Mouse (Mus musculus): Measurements from ENCODE around the gene Klre1.
A peak's percentile ranks its signal among the peaks of the same experiment; 100 is the strongest.

Gene Klre1

GRCm38 (mm10) chr6:129577605-129578004 lies at the start of gene Klre1:
Gene Klre1, plus strand, starts transcription at chr6:129577905.
- DNase-seq (ENCODE audit: low spot score) = no peak

DNA sequence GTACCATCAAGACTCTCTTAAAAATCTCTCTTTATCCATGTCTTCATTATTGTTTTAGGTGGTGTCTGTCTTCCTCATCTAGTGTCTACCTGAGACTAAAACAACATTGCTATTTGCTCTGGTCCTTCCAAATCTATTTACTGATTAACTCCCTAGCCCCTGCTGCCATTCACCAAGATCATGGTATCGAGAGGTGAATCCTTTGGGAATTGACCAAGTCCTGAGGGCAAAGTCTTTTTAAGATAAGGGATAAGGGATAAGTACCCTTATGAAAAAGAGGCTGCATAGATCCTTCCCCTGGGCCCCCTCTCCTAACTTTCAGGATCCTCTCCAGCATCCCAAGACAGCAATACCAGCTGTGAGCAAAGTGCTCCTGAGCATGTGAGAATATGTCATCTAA lies 48.1 kb upstream of the Klre1 start:
- DNase-seq (ENCODE audit: low spot score) = no peak

DNA sequence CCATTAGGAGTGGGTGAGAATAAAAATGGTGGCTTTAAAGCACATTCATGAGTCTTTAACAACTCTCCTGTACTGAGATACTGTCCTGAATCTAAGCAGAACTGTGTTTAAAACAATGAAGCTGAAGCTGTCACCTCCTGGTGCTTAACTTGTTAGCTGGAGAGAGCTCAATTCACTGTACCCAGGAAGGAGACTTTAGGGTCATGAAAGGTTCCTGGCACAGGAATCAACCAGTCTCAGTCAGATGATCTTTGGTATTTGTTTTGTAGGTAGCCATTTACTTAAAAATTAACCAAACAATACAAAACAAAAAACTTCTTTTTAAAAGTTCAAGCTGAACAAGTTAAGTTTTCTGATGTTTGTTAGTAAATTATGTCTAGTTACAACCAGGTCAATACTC lies 47.4 kb upstream of the Klre1 start:
- DNase-seq (ENCODE audit: low spot score) = no peak

GRCm38 (mm10) chr6:129532556-129532941 lies 45.2 kb upstream of the Klre1 start:
- DNase-seq (ENCODE audit: low spot score) = no peak

DNA sequence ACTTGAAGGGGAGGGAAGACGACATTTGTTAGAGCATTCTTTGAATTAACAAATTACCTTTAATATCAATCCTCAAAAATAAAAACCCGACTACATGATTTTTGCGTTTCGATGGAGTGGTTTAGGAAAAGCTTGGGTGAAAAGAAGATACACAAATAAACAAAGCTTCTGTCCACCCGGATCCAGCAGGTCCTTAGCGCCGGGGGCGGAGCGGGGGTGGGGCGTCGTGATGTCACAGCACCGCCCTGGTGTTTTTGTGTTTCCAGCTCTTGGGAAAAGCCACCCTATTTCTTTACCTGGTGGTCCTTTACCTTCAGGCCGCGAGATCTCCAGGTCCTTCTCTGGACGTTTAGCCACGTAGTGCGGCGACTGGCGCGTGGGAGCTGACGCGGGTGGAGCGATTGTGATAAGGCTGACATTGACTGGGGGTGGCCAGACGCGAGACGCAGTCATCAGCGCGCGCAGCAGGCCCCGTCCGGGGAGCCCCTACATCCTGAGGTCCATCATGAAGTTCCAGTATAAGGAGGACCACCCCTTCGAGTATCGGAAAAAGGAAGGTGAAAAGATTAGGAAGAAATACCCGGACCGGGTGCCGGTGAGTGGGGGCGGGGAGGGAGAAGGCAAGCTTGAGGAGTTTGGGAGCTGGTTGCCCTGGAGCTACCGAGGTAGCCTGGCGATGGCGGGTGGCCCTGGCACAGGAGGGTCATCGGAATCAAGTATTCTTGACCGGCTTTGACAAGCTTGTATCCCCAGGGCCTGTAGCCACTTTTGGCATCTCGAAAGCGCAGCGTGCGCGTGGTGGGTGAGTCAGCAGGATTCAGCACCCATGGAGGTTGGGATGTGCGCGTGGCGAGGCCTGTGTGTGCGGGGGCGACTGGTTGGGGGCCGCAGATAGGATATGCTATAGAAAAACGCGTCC lies 44.5 kb upstream of the Klre1 start, which contains the start of gene Gabarapl1:
Gene Gabarapl1 (plus strand): TSS at position 219 of the 919 bp plus-strand sequence.
- DNase-seq (ENCODE audit: low spot score) = peak; percentile 73

GRCm38 (mm10) chr6:129534057-129534456 lies 43.6 kb upstream of the Klre1 start:
- no peak for DNase-seq (ENCODE audit: low spot score)

GRCm38 (mm10) chr6:129534627-129535190 lies 43.0 kb upstream of the Klre1 start:
- DNase-seq (ENCODE audit: low spot score) = no peak

- no peak for DNase-seq (ENCODE audit: low spot score)
Observed at GRCm38 (mm10) chr6:129535723-129536122, 42.0 kb upstream of the Klre1 start.

DNA sequence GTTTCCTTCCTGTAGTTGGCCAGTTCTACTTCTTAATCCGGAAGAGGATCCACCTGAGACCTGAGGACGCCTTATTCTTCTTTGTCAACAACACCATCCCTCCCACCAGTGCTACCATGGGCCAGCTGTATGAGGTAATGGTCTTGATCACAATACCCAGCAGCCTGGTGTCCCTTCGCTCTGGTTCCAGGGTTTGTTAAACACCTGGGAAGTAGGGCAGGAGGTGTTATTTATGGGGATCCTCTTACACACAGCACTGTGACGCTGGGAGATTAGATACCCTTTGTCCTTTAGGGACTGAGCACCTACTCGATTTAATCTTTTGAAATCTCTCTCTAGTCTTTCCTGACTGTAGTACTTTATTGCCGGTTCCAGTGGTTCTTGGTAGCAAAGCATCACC lies 39.1 kb upstream of the Klre1 start:
- no peak for DNase-seq (ENCODE audit: low spot score)

DNA sequence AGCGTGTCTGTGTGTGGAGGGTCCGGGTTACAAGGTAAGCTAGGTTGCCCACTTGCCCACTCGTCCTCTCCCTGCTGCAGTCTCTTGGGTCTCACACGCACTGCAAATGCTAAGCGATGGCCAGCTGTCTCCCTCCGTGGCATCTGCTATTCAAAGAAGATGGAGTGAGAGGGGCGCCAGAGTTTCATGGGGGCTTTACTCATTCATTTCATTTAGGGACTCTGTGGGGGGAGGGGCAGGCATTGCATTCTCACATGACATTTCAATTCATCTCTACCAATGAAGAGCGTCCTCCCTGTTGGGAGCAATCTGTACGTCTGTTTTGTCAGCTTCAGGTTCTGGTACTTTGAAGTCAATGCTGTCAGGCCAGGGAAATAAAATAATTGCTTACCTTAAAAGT lies 35.8 kb upstream of the Klre1 start:
- no peak for DNase-seq (ENCODE audit: low spot score)

- no peak for DNase-seq (ENCODE audit: low spot score)
Observed at GRCm38 (mm10) chr6:129542540-129542939, 35.2 kb upstream of the Klre1 start.

DNA sequence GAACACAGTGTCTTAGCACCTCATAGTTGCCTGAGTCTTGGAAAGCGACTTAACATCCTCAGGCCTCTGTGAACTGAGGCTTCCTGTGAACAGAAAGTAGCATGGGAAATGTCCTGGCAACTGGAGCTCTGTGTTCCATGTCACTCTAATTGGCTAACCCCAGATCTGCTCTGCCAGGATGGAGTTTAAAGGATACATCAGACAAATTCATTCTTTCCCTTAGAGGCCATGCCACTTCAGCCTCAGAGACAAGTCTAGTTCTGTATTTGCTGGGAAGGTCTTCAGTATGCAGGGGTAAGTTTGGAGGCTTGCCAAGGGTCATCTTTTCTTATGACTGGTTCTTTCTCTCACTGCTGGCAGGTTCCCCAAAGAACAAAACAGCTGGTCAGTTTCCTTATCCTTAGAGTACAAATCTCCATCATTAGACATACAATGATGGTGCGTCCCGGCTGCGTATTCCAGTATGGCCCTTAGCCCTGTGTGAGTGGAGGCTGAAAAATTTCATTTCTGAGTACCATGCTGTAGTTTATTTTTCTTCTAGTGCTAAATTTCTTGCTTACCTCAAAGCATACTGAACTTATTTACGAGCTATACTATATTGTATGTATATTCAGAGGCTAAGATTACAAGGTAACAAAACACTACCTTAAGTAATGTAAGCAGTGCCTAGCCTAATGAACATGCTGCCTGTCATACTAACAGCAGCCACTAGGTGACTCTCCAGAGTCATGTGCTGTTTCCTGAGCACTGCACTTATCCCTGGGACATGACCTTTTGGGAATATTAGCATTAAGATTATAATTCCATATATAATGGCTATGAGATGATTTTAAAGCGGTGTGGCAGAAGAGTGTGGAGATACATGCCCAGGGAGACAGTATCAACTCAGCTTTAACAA lies 33.7 kb upstream of the Klre1 start:
- DNase-seq (ENCODE audit: low spot score) = peak; percentile 59

DNA sequence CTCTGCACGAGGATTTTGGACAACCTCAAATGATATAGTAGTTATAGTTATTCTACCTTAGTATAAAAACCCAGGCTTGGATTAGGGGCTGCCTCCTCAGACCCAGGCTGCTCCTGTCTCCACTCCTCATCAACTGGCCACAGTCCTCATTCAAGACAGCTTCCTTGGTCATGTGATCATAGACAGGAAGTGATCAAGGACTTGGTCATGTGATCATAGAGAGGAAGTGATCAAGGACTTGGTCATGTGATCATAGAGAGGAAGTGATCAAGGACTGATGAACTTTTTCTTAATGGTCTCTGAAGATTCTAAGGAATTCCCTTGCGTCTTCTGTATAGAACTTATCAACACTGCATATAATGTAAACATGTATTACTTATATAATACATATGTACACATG lies 30.4 kb upstream of the Klre1 start:
- no peak for DNase-seq (ENCODE audit: low spot score)

DNA sequence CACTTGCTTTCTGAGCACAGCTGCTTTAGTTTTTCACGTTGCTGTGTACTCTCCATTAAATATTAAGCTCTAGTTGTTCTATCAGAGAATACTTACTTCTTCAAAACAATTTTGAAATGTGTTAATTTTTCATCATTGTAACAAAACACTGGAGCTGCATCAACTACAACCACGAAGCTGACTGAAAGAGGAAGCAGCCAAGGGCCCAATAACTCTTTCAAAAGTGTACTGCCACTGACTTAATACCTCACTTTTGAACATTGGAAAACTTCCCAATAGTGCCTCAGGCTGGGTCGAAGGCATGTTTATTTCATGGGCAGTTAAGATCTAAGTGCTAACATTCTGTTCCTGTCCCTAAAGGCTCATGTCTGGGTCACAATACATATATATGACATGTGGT lies 29.7 kb upstream of the Klre1 start:
- DNase-seq (ENCODE audit: low spot score) = no peak

- DNase-seq (ENCODE audit: low spot score) = peak; percentile 65
Observed at GRCm38 (mm10) chr6:129557298-129558023, 20.2 kb upstream of the Klre1 start.

DNA sequence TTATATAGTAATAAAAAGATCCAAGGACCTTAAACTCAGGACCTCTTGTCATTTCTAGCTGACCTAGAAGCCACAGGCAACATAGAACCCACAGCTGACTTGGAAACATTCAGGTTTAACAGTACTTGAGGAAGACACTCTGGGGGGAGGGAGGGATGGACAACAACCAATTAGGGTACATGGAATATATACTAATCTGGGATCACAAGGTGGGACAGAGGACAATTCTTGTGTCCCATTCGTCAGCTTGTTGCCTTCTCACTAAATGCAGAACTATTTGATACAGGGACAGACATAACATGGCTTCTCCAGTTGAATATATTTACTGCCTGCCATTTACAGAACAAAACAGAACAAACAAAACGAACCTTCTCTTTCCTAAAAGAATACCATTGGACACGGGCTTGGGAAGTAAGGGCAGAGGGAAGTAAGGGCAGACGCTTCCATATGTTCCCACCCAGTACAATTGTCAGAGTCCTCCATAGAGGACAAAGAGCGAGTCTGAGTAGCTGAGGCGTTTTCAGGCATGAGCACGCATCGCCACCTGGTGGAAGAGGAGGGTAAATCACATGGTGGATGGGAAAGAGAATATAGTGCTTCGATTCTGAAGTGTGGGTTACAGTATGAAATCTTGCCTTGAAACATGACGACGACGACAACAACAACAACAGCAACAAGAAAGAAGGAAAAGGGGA lies 18.6 kb upstream of the Klre1 start:
- peak; percentile 75 for DNase-seq (ENCODE audit: low spot score)

DNA sequence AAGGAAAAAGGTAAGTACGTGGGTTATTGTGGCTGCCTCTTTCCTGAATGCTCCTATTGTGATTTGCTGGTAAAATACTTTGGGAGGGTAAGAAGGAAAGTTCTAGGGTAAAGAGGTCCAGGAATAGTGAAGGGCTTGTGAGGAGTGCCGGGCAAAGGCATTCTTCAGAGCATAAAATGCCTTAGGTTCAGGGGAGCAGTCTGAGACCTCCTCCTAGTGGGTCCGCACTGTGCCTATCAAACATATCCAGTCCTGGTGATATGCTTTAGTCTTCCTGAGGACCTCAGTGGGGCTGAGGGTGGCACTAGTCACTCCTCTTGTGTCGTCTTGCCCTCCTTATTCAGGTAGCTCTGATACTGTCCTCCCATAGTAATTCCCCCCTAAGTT lies 18.1 kb upstream of the Klre1 start:
- no peak for DNase-seq (ENCODE audit: low spot score)

- DNase-seq (ENCODE audit: low spot score) = no peak
Observed at GRCm38 (mm10) chr6:129565257-129565656, 12.4 kb upstream of the Klre1 start.

- DNase-seq (ENCODE audit: low spot score) = no peak
Observed at GRCm38 (mm10) chr6:129575315-129575714, 2.4 kb upstream of the Klre1 start.

DNA sequence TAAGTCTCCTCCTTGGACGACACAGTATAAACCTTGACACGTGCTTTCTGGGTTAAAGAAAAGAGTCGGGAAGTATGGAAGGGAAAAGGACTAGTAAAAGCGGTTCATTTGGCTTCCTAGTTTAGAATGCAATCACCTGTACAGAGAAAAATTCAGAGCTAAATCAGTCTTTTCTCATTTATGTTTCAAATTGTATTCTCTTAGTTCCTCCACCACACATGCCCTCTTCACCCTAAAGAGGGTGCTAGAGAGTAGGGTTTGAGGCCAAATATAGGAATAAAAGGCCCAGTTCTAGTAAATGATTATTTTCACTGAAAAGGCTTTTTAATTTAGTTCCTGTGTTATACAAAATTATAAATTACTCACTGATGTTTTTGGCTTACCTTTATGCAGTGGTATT lies 3.6 kb downstream of the Klre1 start:
- DNase-seq (ENCODE audit: low spot score) = no peak

DNA sequence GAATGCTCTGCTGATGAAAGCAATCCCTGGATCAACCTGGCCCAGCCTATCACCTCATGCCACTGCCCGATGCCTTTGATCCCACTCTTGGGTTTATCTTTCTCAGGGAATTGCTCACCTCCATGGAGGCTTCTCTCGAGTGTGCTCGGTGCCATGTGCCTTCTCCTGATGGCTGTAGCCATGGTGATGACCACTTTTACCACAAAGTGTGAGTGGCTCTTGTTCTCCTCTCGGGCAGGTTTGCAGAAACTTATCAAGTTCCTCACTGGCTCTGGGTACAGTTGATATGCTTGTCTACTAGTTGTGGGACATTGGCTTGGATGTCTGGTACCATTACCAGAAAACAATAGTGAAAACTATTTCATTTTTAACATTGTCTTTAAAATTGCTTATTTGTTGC lies 4.2 kb downstream of the Klre1 start:
- no peak for DNase-seq (ENCODE audit: low spot score)

All from c-Kit-positive CD71-positive TER-119-positive erythroid progenitor cells, embryonic 14.5 days (primary cell).